Mouse (Mus musculus): ENCODE measurements around the gene Spef1. TPM values are rescaled to one million over a fixed set of nuclear protein-coding genes. Genes with fewer than 3 reads are reported as not detected.

The Spef1 gene
- polyA plus RNA-seq, 1 experiment = 8.2 TPM

- H3K27me3 ChIP-seq (ENCODE audit: control insufficient read depth, insufficient read depth, low read length) = no peaks in the 10 kb centered on the region
- H3K36me3 ChIP-seq (ENCODE audit: control insufficient read depth, insufficient read depth, low read length) = peaks cover 11% of the 10 kb centered on the region; the same call in 1 of the 2 replicates
- H3K4me1 ChIP-seq (ENCODE audit: control insufficient read depth, insufficient read depth, insufficient read length, low read length) = peaks cover 38% of the 10 kb centered on the region
- peak overlapping the region; percentile 82 for H3K4me3 ChIP-seq (ENCODE audit: low read depth, low read length)
- 15% methylated on average over 9 of the region's 9 CpGs for WGBS
- peak overlapping the region; percentile 98 for H3K27ac ChIP-seq (ENCODE audit: insufficient read depth, low read depth, low read length)
- no peak for TF ChIP-seq CTCF (IDR thresholded peaks at IDR 0.05; ENCODE audit: extremely low read depth, insufficient read length, insufficient replicate concordance, low read depth, low read length)
- TF ChIP-seq POLR2A (IDR thresholded peaks at IDR 0.05; ENCODE audit: low read depth, low read length) = no peak; the same call in 1 of the 2 replicates
Measured at GRCm38 (mm10) chr2:131211026-131211615, 24.0 kb upstream of the Spef1 start.

DNA sequence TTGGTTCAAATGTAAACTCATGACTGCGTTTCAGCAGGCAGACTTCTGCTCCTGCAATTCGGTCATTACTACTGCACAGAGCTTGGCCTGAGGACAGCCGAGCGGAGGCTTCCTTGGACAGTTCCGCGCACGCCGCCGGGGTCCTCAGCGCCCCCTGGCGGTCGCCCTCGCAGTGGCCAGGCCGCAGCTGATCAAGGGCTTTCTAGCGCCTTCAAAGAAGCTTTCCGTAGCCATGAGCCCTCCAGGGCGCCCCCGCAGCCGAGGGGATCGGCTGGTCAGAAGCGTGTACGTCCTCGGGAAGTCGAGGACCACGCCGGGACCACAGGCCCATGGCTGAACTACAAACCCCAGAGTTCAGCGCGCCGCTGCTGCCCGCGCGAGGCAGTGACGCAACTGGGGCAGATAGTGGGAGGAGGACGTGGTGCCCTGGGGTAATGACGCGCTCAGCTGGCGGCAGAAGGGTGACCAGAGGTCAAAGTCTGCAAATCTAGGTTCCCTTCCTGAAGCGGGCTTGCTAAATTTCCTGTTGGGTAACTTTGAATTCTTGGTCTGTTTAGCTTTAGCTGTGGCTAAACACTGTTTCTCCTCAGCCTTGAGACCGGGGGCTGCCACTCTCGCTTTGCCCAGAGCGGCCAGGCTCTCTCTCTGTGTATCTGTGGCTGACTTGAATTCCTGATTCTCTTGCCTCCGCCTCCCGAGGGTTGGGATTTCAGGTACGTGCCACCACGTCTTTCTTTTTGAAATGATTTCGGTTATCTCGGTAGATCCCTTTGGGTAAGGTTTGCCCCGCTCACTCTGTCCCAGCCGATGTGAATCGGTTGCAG is 23.1 kb upstream of the Spef1 start:
- WGBS = under 1% methylated on average over 50 of the region's 50 CpGs
- H3K4me1 ChIP-seq (ENCODE audit: control insufficient read depth, insufficient read depth, insufficient read length, low read length) = peaks cover 38% of the 10 kb centered on the region
- TF ChIP-seq CTCF (IDR thresholded peaks at IDR 0.05; ENCODE audit: extremely low read depth, insufficient read length, insufficient replicate concordance, low read depth, low read length) (peak; percentile 99), POLR2A (IDR thresholded peaks at IDR 0.05; ENCODE audit: low read depth, low read length) (peak; percentile 24; the same call in 1 of the 2 replicates)
- H3K27ac ChIP-seq (ENCODE audit: insufficient read depth, low read depth, low read length) = peak overlapping the region; percentile 98
- no peaks in the 10 kb centered on the region for H3K27me3 ChIP-seq (ENCODE audit: control insufficient read depth, insufficient read depth, low read length)
- peaks cover 11% of the 10 kb centered on the region; the same call in 1 of the 2 replicates for H3K36me3 ChIP-seq (ENCODE audit: control insufficient read depth, insufficient read depth, low read length)
- peak overlapping the region; percentile 82 for H3K4me3 ChIP-seq (ENCODE audit: low read depth, low read length)

DNA sequence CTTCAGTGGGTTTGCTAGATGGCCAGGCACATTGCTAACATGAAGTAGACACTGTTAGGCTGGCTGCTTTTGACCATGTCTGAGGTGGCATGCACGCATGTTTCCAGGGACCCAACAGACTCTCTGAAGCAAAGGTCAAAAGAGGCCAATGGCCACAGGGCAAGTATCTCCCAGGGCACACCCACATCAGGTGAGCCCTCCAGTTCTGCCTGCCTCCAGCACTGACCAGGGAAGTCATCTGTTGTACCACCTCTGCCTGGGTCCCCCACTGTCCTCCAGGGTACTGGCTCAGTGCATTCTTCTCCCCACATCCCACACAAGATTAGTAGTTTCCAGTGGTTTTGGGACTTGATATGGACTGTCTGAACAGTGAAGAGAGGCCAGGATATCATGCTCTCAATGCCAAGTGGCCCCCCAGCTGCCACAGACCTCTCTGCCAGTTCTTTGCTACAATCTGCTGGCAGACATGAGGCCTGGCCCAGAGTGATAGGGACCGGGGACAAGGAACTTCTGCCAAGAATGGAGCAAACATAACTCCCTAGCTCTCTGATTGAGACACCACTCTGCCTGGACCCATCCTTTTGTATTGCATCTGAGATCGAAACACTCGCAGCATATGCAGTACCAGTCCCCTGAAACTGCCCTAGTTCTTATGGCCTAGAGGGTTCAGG is 22.2 kb upstream of the Spef1 start:
- Histone ChIP-seq H3K4me1 (ENCODE audit: control insufficient read depth, insufficient read depth, insufficient read length, low read length) (peaks cover 45% of the 10 kb centered on the region), H3K27ac (ENCODE audit: insufficient read depth, low read depth, low read length) (peak overlapping the region; percentile 95), H3K36me3 (ENCODE audit: control insufficient read depth, insufficient read depth, low read length) (peaks cover 10% of the 10 kb centered on the region; the same call in 1 of the 2 replicates), H3K27me3 (ENCODE audit: control insufficient read depth, insufficient read depth, low read length) (no peaks in the 10 kb centered on the region), H3K4me3 (ENCODE audit: low read depth, low read length) (no peak overlapping the region)
- TF ChIP-seq POLR2A (IDR thresholded peaks at IDR 0.05; ENCODE audit: low read depth, low read length) = 0 out of 2 replicates have a peak, but pooled peaks have one; percentile 5
- no peak for TF ChIP-seq CTCF (IDR thresholded peaks at IDR 0.05; ENCODE audit: extremely low read depth, insufficient read length, insufficient replicate concordance, low read depth, low read length)
- 59% methylated on average over 4 of the region's 4 CpGs for WGBS

GRCm38 (mm10) chr2:131208356-131208755 is 21.3 kb upstream of the Spef1 start:
- Histone ChIP-seq H3K4me1 (ENCODE audit: control insufficient read depth, insufficient read depth, insufficient read length, low read length) (peaks cover 43% of the 10 kb centered on the region), H3K4me3 (ENCODE audit: low read depth, low read length) (no peak overlapping the region), H3K36me3 (ENCODE audit: control insufficient read depth, insufficient read depth, low read length) (peaks cover 8% of the 10 kb centered on the region; the same call in 1 of the 2 replicates), H3K27ac (ENCODE audit: insufficient read depth, low read depth, low read length) (no peak overlapping the region), H3K27me3 (ENCODE audit: control insufficient read depth, insufficient read depth, low read length) (no peaks in the 10 kb centered on the region)
- WGBS = 86% methylated on average over 2 of the region's 2 CpGs
- TF ChIP-seq POLR2A (IDR thresholded peaks at IDR 0.05; ENCODE audit: low read depth, low read length) (no peak), CTCF (IDR thresholded peaks at IDR 0.05; ENCODE audit: extremely low read depth, insufficient read length, insufficient replicate concordance, low read depth, low read length) (no peak)

DNA sequence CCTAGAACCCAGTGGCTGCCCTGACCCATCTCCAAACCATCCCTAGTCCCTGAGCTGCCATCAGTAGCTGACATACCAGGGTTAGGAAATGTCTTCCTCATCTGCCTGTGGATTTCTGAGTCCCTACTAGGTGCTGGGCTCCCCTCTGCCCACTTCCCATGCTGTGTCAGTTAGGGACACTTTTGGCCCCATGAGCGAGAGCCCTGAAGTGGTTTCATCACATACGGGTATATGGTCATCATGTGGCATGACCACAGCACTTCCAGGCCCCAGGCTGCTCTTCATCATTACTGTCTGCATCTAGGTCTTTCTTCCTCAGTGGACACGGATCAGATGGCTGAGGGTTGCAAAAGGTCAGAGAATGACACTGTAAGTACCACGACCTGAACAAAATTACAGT is 19.7 kb upstream of the Spef1 start, which contains the start of gene Ap5s1:
Gene Ap5s1, plus strand, starts transcription at position 301 of the 400 bp plus-strand sequence.
- TF ChIP-seq POLR2A (IDR thresholded peaks at IDR 0.05; ENCODE audit: low read depth, low read length) = no peak
- no peak for TF ChIP-seq CTCF (IDR thresholded peaks at IDR 0.05; ENCODE audit: extremely low read depth, insufficient read length, insufficient replicate concordance, low read depth, low read length)
- no peaks in the 10 kb centered on the region for H3K27me3 ChIP-seq (ENCODE audit: control insufficient read depth, insufficient read depth, low read length)
- H3K4me1 ChIP-seq (ENCODE audit: control insufficient read depth, insufficient read depth, insufficient read length, low read length) = peaks cover 33% of the 10 kb centered on the region
- no peak within 1 kb of the TSS for H3K27ac ChIP-seq (ENCODE audit: insufficient read depth, low read depth, low read length)
- H3K4me3 ChIP-seq (ENCODE audit: low read depth, low read length) = no peak within 1 kb of the TSS
- H3K36me3 ChIP-seq (ENCODE audit: control insufficient read depth, insufficient read depth, low read length) = no peaks in the 10 kb centered on the region
- 88% methylated on average over 4 of the region's 4 CpGs for WGBS

- H3K36me3 ChIP-seq (ENCODE audit: control insufficient read depth, insufficient read depth, low read length) = no peaks in the 10 kb centered on the region
- no peak overlapping the region for H3K27ac ChIP-seq (ENCODE audit: insufficient read depth, low read depth, low read length)
- H3K4me3 ChIP-seq (ENCODE audit: low read depth, low read length) = no peak overlapping the region
- no peaks in the 10 kb centered on the region for H3K27me3 ChIP-seq (ENCODE audit: control insufficient read depth, insufficient read depth, low read length)
- TF ChIP-seq POLR2A (IDR thresholded peaks at IDR 0.05; ENCODE audit: low read depth, low read length) (no peak), CTCF (IDR thresholded peaks at IDR 0.05; ENCODE audit: extremely low read depth, insufficient read length, insufficient replicate concordance, low read depth, low read length) (no peak)
- 67% methylated on average over 8 of the region's 8 CpGs for WGBS
- peaks cover 32% of the 10 kb centered on the region for H3K4me1 ChIP-seq (ENCODE audit: control insufficient read depth, insufficient read depth, insufficient read length, low read length)
Measured at GRCm38 (mm10) chr2:131205521-131206182, 18.6 kb upstream of the Spef1 start.

Measured in small intestine, adult 2 months (tissue).